Mouse (Mus musculus): ENCODE measurements around the gene Evi2.

The Evi2 gene

DNA sequence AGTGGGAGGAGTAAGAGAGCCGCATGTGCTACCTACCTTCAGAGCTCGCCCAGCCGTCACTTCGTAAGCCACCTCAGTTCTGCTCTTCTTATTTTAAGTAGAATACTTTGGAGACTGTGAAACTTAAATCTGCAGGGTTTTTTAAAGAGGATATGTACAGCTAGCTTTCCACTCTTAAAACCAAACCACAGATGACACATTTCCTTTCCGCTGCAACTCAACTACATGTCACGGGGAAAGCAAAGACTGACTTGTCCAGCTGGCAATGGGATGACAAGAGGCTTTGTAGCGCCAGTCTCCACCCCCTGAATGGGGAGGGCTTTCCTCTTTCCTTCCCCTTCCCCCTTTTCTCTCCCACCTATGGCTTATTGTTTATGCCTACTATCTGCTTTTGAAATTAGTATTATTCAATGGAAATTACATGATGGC lies at the start of gene Evi2, which contains the start of gene Evi2a:
Gene Evi2 (minus strand): TSS at position 257 of the 429 bp plus-strand sequence.
Gene Evi2a (minus strand): TSS at position 277 of the 429 bp plus-strand sequence.
- in situ Hi-C loops (cut with MboI) = no loop called here

DNA sequence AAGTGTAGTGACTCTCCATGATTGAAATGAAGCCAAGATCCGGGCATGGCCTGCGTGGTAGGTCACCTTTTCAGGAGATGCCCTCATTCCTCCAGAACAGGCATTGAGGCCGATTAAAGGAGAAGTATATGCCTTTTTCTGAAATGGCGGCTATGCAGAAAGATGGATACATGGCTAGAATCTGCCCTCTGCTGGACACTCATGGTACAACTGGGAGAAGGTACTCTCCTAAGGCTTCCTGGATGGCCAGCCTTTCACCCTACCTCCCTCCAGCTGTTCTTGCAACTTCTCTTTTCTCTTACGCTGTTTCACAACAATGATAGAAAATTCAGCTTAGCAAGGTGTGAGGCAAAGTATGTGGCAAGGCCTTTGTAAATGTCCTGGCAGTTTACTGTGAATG lies 47.4 kb upstream of the Evi2 start:
- in situ Hi-C loops (cut with MboI) = loop anchor here (25.0 kb wide), 1 partner anchor 335 kb away; no protein-coding TSS in a partner anchor

DNA sequence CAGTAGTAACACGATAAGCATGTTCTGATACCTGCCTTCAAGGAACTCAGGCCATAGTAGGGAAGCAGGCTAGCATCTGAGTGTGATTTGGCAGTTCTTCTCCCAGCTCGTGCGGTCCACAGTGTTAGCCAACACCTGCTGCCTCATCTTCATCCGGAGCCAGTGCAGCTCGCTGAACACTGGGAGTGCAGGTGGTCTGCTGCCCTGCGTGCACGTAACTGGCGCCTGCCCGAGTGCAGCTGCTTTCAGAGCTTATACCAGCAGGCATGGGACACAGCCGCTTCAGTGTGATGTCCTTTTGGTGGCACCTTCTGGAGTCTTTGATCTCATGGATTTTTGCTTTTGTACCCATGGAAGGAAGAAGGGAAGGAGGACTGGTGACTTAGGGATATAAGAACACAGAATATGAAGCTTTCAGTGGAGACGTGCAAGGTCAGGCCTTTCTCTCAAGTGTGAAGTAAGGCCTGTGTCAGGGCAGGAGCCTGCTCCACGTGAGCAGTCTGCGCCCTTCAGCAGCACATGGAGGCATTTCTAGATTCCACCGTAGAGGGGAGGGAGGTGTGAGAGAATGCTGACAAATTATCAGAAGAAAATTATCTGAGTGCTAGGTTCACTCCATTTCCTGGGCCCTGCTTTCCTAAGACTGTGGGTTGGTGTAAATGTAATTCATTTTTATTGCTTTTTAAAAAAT lies 45.1 kb upstream of the Evi2 start:
- in situ Hi-C loops (cut with MboI) = loop anchor here (25.0 kb wide), 1 partner anchor 337 kb away; no protein-coding TSS in a partner anchor

DNA sequence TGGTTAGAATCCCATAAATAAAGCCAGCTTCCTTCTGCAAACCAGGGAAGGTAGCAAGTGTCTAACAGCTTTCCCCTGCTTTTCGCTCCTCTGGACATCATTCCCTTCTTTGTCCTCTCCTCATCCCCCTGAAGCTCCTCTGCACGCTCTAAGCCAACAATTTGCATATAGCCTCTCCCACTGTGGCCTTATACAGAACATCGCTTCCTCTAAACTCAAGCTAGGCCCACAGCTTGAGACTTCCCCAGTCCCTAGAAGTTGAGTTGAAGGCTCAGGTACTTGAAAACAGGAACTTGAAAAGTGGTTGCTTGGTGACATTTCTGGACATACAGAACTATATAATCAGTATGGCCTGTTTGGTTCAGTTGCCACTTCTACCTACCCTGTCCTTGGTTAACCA lies 43.4 kb upstream of the Evi2 start:
- in situ Hi-C loops (cut with MboI) = no loop called here

DNA sequence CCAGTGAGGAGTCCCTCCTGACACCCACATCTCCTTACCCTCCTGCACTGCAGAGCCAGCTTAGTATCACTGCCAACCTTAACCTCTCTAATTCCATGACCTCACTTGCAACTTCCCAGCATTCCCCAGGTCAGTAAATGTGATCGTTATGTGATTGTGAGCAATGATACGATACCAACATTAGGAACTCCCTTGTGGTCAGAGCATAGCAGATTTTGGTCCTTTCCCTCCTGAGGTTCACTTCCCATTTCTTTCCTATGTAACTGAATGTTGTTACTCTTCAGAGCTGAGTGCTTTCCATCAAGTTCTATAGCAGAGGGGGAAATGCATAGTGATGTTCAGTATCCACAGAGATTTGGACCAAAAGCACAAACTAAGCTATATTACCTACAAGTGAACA lies 39.9 kb upstream of the Evi2 start:
- in situ Hi-C loops (cut with MboI) = no loop called here

DNA sequence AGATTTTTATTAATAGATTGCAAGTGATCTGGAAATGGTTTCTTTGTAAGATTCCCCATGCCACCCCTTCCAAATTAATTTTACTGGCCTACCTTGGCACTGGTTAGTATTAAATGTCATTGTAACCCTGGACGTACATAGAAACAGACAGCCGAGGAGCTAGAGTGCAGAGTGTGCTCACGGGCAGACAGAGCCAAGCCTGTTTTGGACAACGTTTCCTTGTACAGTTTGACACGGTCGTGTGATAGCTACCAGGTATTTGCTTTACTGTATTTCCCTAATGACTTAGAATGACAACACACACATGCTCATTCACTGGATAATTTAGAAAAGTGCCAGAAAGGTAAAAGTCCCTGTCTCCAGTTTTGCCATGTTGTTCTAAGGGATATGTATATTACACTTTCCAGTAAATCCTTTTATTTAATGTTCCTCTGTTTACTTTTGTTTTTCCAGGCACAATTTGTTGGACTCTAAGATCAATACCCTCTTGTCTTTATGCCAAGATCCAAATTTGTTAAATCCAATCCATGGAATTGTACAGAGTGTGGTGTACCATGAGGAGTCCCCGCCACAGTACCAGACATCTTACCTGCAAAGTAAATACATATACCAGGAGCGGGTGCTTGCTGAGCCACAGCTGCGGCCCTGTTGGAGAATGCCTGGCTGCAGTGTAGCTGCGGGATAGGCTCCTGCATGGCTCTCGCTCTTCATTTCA lies 38.0 kb upstream of the Evi2 start:
- in situ Hi-C loops (cut with MboI) = no loop called here

DNA sequence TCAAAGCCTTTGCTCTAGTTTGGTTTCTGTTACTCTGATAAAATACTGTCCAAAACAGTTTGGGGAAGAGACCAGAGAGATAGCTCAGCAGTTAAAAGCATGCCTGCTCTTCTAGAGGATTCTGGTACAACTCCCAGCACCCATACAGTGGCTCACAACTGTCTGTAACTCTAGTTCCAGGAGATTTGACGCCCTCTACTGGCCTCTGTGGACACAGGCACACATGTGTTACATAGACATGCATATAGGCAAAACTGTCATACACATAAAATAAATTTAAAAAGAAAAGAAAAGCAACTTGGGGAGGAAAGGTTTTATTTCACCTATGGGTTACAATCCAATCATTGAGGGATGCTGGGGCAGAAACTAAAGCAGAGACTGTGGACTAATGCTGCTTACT lies 36.6 kb upstream of the Evi2 start:
- in situ Hi-C loops (cut with MboI) = no loop called here

DNA sequence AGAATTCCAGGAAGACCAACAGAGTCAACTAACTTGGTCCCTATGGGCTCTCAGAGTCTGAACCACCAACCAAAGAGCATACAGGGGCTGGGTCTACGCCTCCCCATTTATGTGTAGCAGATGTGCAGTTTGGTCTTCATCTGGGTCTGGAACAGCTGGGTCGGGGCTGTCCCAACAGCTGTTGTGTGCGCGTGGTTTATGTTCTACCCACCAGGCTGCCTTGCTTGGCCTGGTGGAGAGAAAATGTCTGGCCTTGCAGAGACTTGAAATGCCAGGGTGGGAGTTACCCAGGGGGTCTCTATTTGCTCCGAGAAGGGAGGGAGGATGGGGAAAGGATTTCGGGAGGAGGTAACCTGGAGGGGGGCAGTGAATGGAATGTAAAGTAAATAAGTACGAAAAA lies 33.1 kb upstream of the Evi2 start:
- in situ Hi-C loops (cut with MboI) = no loop called here

DNA sequence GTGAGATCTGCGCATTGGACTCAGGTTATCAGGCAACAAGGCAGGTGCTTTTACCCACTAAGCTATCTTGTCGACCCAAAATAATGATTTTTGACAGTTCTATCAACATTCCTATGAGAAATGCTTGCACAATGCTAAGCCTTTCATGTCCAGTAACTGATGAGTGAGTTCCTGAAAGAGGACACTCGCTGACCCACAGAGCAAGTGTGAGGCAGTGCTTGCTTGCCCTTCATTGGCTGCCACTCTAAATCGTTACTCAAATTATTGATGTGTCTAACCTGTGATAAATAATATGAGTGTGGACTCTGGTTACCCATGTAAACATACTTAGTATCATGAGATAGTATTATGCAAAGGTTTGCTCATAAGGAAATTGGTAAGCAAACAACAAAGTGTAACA lies 30.1 kb upstream of the Evi2 start:
- in situ Hi-C loops (cut with MboI) = no loop called here

DNA sequence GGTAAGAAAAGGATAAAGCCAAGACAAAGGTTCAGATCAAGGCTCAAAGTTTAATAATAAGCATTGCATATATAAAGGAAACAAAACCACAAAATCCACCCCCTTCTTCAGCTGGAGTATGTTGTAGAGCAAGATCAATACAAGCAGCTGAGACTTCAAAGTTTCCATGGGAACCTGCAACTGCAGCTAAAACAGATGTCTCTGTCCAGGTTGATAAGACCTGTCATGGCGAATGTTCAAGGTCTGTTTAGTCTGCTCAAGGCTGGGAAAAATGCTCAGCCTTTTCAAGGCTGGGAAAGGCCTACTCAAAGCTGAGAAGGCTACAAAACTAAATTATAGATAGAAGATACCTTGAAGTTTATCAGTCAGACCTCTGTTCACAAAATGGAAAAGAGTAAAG lies 22.2 kb upstream of the Evi2 start:
- in situ Hi-C loops (cut with MboI) = no loop called here

DNA sequence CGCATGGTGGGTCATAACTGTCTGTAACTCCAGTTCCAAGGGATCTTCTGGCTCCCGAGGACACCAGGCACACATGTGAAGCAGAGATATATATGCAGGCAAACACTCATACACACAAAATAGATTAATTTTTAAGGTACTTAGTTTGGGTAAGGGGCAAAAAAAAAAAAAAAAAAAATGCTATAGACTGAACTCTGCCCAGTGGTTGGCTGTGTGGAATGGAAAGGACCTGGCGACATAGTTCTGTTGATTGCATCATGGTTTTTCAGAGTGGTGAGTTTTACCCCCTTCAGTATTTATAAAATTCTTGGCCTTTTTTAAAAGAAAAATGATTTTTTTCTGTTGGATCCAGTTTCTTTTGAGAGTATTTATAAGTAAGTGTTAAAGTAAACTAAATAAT lies 5.9 kb upstream of the Evi2 start:
- in situ Hi-C loops (cut with MboI) = no loop called here

DNA sequence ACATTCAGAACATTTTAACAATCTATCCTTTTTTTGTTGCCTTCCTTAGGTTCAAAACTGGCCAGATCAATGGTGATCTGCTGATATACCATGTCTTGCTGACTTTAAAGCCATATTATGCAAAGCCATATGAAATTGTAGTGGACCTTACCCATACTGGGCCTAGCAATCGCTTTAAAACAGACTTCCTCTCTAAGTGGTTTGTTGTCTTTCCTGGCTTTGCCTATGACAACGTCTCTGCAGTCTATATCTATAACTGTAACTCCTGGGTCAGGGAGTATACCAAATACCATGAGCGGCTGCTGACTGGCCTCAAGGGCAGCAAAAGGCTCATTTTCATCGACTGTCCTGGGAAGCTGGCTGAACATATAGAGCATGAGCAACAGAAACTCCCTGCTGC lies 5.2 kb upstream of the Evi2 start:
- in situ Hi-C loops (cut with MboI) = no loop called here

DNA sequence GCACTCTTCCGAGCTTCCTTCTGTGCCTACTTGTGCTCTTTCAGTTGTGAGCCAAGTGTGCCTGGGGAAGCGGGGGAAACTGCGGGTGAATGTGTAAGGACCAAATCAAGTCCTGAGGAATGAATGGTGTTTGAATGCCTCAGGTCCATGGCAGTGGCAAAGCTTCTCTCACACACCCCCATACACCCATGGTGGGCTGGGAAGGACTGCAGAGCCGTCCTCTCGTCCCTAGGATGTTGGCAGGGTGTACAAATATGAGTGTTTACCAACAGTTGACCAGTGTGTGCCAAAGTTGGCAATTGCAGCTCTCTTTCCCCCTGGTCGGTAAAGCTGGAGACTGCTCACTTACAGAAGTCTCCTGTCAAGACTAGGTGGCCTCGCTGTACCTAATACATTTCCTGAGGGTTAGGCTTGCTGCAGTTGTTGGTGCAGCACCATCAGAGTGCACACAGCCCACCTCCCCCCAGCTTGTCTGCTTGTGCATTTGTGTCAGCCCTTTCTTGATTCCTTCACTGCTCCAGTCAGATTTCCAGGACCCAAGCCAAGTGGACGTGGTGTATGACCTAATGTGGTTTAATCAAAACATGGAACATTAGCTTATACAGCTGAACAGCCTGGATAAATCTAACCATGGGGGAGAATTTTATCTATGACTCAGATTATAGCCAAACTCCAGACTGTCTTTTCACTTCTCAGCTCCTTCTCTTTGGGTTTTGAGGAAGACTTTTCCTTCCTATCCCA lies 3.7 kb upstream of the Evi2 start:
- in situ Hi-C loops (cut with MboI) = no loop called here

DNA sequence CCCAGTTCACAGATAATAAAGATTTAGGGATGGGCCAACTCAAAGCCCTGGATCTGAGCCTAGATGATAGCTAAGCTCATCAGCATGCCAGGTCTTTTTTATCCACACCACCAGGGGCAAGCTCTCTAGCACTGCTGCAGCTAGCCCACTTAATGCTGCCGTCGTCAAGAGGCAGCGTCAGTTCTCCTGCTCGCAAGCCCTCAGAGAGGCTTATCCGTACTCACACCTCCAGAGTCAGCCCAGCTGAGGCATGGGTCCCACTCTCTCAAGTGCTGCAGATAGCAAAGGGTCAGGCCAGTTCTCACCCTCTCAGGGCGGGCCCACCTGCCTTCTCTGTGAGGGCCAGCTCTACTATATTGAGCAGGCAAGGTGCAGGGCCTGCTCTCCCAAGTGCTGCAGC lies 2.9 kb upstream of the Evi2 start:
- in situ Hi-C loops (cut with MboI) = no loop called here

DNA sequence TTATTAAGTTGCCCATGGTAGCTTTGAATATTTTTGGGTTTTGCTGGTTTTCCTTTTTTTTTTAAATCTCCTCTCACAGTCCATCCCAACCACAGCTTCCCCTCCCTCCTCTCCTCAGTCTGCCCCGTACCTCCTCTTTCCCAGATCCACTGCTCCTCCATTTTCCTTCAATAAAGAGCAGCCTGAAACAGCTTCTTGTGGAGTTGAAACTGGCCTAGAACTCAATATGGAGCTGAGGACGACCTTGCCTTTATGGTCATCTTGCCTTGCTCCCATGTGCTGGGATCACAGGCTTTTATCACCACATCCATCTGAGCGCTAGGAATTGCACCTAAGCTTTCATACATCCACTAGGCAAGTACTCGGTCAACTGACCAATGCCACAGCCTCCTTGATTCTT lies 1.1 kb upstream of the Evi2 start:
- in situ Hi-C loops (cut with MboI) = no loop called here

DNA sequence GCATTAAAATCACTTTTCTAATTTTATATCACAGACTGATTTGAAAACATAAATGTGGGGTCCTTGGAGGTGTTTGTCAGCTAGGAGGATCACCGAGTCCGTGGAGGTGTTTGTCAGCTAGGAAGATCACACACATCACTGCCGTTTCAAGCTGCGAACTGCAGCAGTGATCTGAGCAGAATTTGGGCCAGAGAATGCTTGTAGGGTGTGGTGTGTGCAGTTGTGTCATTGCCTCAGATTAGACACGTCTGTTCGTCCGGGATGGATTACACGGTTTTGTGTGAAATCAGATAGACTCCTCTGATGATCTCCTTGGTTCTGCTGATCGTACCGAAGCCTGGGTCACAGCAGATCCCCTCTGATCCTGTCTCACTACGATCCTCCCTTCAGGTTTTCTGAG lies 385 bp upstream of the Evi2 start:
- in situ Hi-C loops (cut with MboI) = no loop called here

DNA sequence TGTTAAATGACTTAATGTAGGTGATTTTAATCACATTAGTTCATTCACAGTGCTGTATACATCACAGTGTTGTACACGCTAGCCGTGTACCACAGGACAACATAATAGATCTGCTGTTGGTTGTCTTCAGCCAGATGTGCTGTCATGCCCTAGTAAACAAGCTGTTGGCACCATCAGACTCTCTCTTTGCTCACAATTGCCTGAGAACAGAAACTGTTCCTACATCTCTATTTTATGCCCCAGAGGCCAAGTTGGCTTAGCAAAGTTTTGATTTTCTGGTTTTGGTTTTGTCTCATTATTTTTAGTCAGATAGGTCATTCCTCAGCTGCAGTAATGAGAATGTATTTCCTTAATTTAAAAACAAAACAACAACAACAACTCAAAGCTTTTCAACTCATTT lies 653 bp downstream of the Evi2 start:
- in situ Hi-C loops (cut with MboI) = no loop called here

DNA sequence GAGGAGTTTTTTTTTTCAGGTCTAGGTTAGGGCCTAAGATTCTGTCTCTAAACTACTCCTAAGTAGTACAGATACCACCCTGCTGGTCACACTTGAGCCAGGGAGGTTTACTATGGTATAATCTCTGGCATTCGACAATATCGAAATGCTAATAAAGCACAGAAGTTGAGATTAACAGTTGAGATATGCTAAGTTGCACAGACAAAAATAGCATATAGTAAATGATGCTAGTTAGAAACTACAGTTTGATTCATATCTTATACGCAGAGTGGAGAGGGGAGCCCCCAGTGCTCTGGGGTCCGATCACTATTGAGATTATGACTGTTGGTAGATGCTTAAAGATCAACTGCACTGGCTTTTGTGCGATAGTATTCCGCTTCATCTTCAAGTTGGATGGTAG lies 1.2 kb downstream of the Evi2 start:
- in situ Hi-C loops (cut with MboI) = no loop called here

DNA sequence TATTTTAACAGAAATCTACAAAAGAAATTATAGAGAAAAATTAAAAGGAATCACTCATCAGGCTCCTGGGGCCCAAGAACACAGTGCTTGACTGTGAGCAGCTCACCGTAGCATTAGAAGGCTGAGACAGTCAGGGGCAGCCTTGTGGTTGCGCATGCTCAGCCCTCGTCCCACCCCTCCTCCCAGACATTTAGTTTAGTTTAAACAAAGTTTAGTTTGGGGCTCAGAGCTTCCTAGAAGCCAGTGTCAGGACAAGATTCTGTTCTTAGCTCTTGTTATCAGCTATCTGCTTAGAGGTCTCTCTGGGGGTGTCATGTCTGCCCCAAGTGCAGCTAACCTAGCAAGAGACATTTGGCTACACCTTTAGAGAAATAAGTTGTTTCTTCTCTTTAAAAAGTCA lies 1.8 kb downstream of the Evi2 start:
- in situ Hi-C loops (cut with MboI) = no loop called here

DNA sequence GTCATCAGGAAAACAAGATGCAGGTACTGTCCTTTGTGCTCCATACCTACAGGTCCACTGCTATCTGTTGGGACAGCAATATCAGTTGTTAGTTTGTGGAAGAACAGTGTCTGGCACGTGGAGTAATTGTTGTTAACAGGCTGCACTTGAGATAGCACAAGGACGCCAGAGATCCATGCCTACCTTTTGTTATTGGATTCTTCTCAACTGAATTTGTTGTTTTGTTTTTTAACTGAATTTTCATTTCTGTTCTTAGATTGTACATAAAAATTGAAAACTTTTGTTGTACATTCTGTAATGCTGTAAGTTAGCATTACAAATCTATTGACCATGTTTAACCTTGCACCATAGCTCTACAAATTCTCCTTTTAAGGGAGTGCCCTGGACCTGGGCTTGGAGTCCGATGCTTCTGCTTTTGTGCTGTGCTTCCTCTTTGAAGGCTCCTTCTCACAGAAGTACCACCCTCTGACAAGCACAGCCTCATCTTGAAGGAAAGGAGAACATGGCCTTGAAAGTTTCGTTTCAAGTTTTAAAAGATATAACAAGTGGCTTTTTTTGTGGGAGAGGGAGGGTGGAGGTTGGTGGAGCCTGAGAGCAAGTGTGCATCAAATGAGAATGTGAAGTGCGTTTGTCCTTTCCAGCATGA lies 2.5 kb downstream of the Evi2 start:
- in situ Hi-C loops (cut with MboI) = no loop called here

DNA sequence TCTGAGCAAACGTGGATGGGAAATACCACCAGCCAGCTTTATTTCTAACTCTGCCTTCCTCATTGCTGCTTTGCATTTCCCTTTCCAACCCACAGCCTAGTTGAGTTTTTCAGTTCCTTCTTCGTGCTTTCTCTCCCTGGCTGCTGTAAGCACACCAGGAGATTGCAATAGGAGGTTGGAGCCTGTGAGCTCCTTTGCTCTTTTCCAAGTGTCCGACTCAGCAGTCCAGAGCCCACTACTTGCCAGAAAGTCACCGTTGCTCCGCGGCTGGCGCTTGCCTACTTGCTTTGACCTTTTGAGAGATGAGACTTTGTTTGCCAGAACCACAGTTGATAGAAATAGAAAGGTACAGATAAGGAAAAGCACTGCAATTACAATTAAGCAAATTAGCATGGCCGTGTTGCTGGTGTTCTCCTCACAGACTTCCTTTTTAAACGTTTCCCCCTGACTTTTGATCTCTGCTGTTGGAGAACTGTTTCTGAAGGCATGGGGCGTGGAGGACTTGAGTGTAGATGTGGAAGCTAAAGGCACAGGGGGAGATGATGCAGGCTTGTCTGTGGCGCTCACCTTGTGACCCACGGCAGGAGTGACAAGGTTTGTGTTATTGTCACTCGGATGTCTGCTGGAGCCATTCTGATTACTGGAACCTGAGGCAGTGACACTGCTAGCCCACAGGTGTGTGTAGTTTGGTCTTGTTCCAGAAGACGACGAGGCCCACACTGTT lies 3.2 kb downstream of the Evi2 start:
- in situ Hi-C loops (cut with MboI) = no loop called here

DNA sequence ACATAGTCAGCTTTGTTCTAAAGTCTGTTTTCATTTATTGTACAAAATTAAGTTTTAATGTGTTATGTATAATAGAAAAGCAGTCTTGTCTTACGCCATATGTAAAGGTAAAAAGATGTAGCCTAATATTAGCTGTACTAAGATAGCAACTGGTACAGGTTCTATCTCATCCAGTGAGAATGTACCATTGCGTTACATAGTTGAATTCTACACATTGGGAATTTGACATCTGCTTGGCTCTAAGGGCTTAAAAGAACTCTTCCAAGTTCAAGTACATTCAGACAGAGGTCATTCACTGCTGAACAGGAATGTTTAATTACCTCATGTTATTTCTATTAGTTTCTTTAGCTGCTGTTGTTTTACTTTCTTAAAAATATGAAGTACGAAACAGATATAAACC lies 3.8 kb downstream of the Evi2 start:
- in situ Hi-C loops (cut with MboI) = no loop called here
